Mouse (Mus musculus) cerebellum, adult 2 months (tissue): Measurements from ENCODE around the gene Tmem239.

ENCODE experiments used
- CTCF ChIP-seq: fragments of 200-500 bp; IDR thresholded peaks from 2 replicates; pipeline ENCODE4 v1.5.1; 2011; ENCODE audit warnings: low read depth, mild to moderate bottlenecking, control low read depth, low read length, moderate library complexity, borderline replicate concordance; ENCODE audit not compliant: insufficient read depth
- POLR2A ChIP-seq: fragments of 200-500 bp; IDR thresholded peaks from 2 replicates; pipeline ENCODE4 v1.6.1; 2011; ENCODE audit warnings: low read length, control low read depth, borderline replicate concordance; ENCODE audit not compliant: insufficient read depth

GRCm38 (mm10) chr2:130404939-130405338 lies 1.3 kb upstream of the Tmem239 start, which contains the start of the genes Gm28372 and 1700020A23Rik:
- no peak for TF ChIP-seq CTCF
- no peak for TF ChIP-seq POLR2A
